Mouse (Mus musculus) hindbrain, embryonic 16.5 days (tissue): Measurements from ENCODE around the gene Gp1ba. TPM values are rescaled to one million over a fixed set of nuclear protein-coding genes. Genes with fewer than 3 reads are reported as not detected.

Experiments used
- ATAC-seq: fragments of 200-750 bp; cut with Nextera tagmentation; 2 replicates; pipeline ENCODE4 v1.8.0; 2017; ENCODE audit warnings: moderate TSS enrichment, moderate library complexity
- H3K27ac ChIP-seq: fragments of 300-500 bp; sonication (generic); 2 replicates; pipeline ENCODE4 v1.5.1; 2014; ENCODE audit warnings: low read depth, mild to moderate bottlenecking, control low read depth, low read length, moderate library complexity
- H3K27me3 ChIP-seq: fragments of 300-500 bp; sonication (generic); replicated peaks from 2 replicates; pipeline ENCODE4 v1.6.1; 2014; ENCODE audit warnings: low read length; ENCODE audit not compliant: control insufficient read depth, insufficient read depth
- H3K36me3 ChIP-seq: fragments of 300-500 bp; sonication (generic); 2 replicates; pipeline ENCODE4 v1.6.1; 2014; ENCODE audit warnings: mild to moderate bottlenecking, low read length, moderate library complexity, mixed read lengths; ENCODE audit not compliant: control insufficient read depth, insufficient read depth
- H3K4me1 ChIP-seq: fragments of 300-500 bp; sonication (generic); 2 replicates; pipeline ENCODE4 v1.6.1; 2014; ENCODE audit warnings: low read depth, low read length; ENCODE audit not compliant: control insufficient read depth, insufficient read depth
- H3K4me2 ChIP-seq: fragments of 300-500 bp; sonication (generic); 2 replicates; pipeline ENCODE4 v1.6.1; 2014; ENCODE audit warnings: mild to moderate bottlenecking, low read length, control low read depth, moderate library complexity
- H3K4me3 ChIP-seq: fragments of 300-500 bp; sonication (generic); 2 replicates; pipeline ENCODE4 v1.5.1; 2014; ENCODE audit warnings: mild to moderate bottlenecking, low read length, control low read depth, moderate library complexity
- H3K9ac ChIP-seq: fragments of 300-500 bp; sonication (generic); 2 replicates; pipeline ENCODE4 v1.6.1; 2014; ENCODE audit warnings: low read depth, mild to moderate bottlenecking, control low read depth, low read length, moderate library complexity
- H3K9me3 ChIP-seq: fragments of 300-500 bp; sonication (generic); 2 replicates; pipeline ENCODE4 v1.6.1; 2014; ENCODE audit warnings: mild to moderate bottlenecking, low read length, moderate library complexity; ENCODE audit not compliant: control insufficient read depth
- WGBS: fragments of 180-500 bp; shearing (Covaris S2); extraction: QIAGEN DNeasy Blood & Tissue Kit; methylation state at CpG from one replicate; pipeline ENCODE4 v1.1.7; 2014; 5-methylcytosine and 5-hydroxymethylcytosine counted together
- polyA plus RNA-seq: library from polyadenylated mRNA; unstranded; fragments of >200 nt; fragmentation: Nextera tagmentation; extraction: Ambion mirVana; gene quantifications from 2 replicates; pipeline ENCODE4 v1.2.1, GENCODE M21; 2015

Gp1ba gene
- polyA plus RNA-seq, 1 experiment from 2014 or later, result 0.29 TPM

DNA sequence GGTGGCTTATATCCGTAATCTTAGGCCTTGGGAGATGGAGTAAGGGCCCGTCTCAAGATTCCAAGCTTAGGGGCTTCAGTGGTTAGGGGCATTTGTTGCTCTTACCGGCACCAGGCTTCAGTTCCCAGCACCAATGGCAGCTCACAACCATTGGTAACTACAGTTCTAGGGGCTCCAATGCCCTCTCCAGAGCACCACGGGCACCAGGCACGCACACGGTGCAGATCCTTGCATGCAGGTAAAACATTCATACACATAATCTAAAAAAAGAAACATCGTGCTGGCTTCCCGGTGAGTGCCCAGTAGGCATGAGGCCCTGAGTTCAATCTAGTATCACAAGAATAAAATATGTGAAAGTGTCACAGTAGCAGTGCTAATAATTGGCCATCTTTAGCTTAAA is 24.2 kb downstream of the Gp1ba start:
- Histone ChIP-seq H3K27me3 (no peaks in the 10 kb centered on the region), H3K4me3 (no peak overlapping the region), H3K4me2 (no peak overlapping the region), H3K9ac (no peak overlapping the region), H3K4me1 (peaks cover 6% of the 10 kb centered on the region), H3K36me3 (peaks cover 18% of the 10 kb centered on the region), H3K27ac (no peak overlapping the region), H3K9me3 (no peaks in the 10 kb centered on the region)
- 93% methylated on average over 8 of the region's 8 CpGs for WGBS
- no peak for ATAC-seq

DNA sequence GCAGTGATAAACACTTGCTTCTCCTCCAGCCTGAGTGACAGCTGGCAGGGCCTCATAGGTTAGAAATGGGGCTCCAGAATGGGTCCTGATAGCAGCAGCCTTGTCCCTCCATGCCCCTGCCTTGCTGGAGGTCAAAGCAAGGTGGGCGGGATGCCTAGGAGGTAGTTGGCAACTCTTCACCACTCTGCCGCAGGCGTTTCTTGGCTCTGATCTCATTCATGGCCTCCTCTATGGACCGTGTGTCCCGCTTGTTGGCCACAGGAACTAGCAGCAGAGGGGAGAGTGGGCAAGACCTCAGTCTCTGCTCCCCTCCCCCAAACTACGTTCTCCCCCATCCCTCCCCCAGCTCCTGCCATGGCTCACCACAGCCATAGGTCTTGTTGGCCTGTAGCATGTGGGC is 25.0 kb downstream of the Gp1ba start:
- H3K27ac ChIP-seq, result no peak overlapping the region
- no peak overlapping the region for H3K4me2 ChIP-seq
- WGBS, result 91% methylated on average over 6 of the region's 6 CpGs
- peaks cover 7% of the 10 kb centered on the region for H3K4me1 ChIP-seq
- no peaks in the 10 kb centered on the region for H3K9me3 ChIP-seq
- H3K4me3 ChIP-seq, result no peak overlapping the region
- H3K36me3 ChIP-seq, result peaks cover 18% of the 10 kb centered on the region
- ATAC-seq, result no peak
- no peak overlapping the region for H3K9ac ChIP-seq
- no peaks in the 10 kb centered on the region for H3K27me3 ChIP-seq

DNA sequence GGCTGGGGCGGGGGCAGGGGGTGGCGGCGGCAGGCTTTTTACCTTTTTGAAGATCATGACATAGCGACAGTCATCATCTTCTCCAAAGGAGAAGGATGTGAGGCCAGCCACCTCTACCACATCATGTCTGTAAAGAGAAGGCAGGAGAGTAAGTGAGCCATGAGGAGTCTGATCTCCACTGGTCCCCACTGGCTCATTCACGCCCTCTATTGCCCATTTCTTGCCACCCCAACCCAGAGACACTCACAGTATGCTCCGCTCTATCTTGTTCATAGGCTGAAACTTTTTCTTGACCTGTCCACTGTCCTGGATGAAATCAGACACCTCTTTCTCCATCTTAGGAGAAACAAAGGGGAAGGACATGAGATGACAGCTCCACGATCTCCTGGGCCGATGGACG is 25.8 kb downstream of the Gp1ba start:
- H3K27ac ChIP-seq, result no peak overlapping the region
- H3K4me3 ChIP-seq, result no peak overlapping the region
- H3K4me1 ChIP-seq, result peaks cover 7% of the 10 kb centered on the region
- H3K9ac ChIP-seq, result no peak overlapping the region
- H3K4me2 ChIP-seq, result no peak overlapping the region
- no peak for ATAC-seq
- H3K36me3 ChIP-seq, result peaks cover 18% of the 10 kb centered on the region
- H3K27me3 ChIP-seq, result no peaks in the 10 kb centered on the region
- WGBS, result 93% methylated on average over 9 of the region's 9 CpGs
- H3K9me3 ChIP-seq, result no peaks in the 10 kb centered on the region

DNA sequence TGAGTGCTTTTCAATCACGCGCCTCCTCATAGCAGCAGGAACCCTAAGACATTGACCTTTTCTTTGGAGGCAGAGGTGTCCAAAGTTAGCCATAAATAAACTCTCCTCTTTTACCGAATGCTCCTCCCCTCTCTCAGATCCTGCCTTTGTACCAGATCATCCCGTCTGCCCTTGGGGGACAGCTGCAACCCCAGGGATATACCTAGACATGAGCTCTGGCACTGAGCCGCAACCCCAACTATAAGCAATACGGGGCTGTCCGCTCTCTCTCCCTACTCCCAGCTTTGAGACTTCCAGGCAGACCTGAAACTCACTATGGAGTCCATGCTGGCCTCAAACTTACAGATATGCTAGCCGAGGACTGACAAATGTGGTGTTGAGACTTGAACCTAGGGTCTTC is 27.8 kb downstream of the Gp1ba start:
- peaks cover 18% of the 10 kb centered on the region for H3K36me3 ChIP-seq
- no peak overlapping the region for H3K9ac ChIP-seq
- 94% methylated on average over 8 of the region's 8 CpGs for WGBS
- H3K9me3 ChIP-seq, result no peaks in the 10 kb centered on the region
- H3K4me2 ChIP-seq, result no peak overlapping the region
- no peaks in the 10 kb centered on the region for H3K27me3 ChIP-seq
- H3K27ac ChIP-seq, result no peak overlapping the region
- no peak for ATAC-seq
- peaks cover 18% of the 10 kb centered on the region for H3K4me1 ChIP-seq
- H3K4me3 ChIP-seq, result no peak overlapping the region

DNA sequence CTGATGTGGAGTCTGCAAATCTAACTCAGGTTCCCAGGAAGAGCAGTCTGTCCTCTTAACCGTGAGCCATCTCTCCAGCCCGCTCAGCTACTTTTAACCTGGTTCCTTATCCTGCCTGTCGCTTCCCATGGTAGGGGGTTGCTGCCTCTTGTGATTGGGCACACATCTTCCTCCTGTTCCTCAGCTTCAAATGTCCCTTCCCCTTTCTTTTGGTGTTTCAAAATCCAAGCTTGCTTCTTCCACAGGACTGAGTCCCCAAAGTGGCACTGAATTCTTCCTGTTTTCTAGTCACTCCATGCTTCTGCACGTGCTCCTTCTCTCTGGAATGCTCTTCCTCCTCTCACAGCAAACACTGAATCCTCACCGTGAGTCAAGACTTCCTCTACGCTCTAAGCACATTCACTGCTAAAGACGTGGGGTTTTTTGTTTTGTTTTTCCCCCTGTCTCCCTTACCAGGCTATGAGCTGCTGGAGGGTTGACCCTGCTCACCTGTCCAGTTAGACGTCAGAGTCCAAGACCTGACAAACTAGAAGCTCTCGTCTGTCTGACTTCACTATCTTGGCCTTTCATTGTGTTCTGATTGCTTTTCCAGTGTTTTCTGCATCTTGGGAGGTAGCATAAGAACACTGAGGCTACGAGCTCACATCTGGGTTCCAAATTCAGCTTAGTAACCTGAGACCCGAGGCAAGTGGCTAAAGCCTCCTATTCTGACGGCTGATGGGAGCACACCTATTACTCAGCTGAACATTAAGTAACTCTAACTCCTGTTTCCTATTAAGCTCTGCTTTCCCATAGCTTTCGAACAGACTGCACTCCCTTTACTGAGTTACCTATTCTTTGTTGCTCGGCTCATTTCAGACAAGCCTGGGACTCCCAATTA is 28.6 kb downstream of the Gp1ba start:
- no peak for ATAC-seq
- Histone ChIP-seq H3K4me3 (peak overlapping the region; percentile 64), H3K27ac (no peak overlapping the region; the same call in 1 of the 2 replicates)

DNA sequence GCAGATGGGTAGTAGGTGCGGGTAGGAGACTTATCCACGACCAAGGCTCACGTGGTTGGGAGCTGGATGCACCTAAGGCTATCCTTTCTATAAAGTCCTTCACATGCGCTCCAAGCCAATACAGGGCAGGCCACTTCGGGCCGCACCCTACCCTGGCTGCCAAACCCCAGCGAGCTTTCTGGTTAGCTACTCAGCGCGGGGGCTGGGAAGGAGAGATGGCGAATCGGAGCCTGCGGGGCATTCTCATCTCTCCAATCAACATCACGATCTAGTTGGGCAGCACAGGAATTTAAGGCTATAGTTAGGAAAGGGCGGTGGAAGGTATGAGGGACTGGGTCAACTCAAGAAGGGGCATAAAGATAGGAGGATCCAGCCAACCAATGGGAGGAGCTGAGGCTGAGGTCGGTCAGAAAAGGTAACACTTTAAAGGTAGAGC is 29.4 kb downstream of the Gp1ba start:
- peak overlapping the region; percentile 64 for H3K4me3 ChIP-seq
- H3K4me1 ChIP-seq, result peaks cover 18% of the 10 kb centered on the region
- peak overlapping the region; percentile 88 for H3K27ac ChIP-seq
- peak overlapping the region; percentile 94 for H3K4me2 ChIP-seq
- ATAC-seq, result no peak
- H3K36me3 ChIP-seq, result peaks cover 11% of the 10 kb centered on the region
- WGBS, result under 1% methylated on average over 15 of the region's 15 CpGs
- H3K27me3 ChIP-seq, result no peaks in the 10 kb centered on the region
- no peaks in the 10 kb centered on the region for H3K9me3 ChIP-seq
- H3K9ac ChIP-seq, result peak overlapping the region; percentile 72

More for the DNA sequence above, 28.6 kb downstream of the Gp1ba start:
- 80% methylated on average over 14 of the region's 14 CpGs for WGBS
- no peaks in the 10 kb centered on the region for H3K27me3 ChIP-seq
- no peaks in the 10 kb centered on the region for H3K9me3 ChIP-seq
- H3K4me1 ChIP-seq, result peaks cover 18% of the 10 kb centered on the region
- no peak overlapping the region; the same call in 1 of the 2 replicates for H3K9ac ChIP-seq
- peak overlapping the region; percentile 94 for H3K4me2 ChIP-seq
- peaks cover 13% of the 10 kb centered on the region for H3K36me3 ChIP-seq

DNA sequence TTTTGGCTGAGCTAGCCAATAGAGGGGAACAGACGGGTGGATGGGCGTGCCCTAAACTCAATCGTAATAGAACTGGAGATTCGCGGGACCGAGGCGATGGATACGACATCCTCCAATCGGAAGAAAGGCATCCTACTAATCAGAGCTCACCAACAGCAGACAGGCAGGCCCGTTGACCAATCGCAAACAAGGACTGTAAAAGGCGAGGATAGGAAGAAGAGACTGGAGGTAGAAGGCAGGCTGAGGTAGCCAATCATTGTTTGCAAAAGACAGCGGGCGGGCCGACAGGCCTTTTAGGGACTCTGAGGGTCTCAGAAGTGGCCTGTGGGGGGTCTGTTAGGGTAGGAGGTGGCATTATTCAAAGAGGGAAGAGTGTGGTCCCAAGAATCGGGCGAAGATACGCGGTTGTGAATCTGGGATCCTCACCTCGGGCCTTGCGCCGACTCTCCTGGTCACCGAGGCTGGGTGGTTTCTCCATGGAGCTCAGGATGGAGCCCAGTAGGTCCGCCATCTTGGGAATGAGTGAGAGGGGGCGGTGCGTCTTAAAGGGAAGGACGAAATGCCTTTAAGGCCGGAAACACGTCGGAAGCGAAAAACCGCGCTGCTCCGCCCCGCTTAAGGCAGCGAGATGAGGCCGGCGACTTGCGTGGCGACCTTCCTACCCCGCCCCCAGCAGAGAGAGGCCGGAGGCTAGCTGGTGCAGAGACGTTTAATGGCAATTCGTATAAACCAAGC is 30.0 kb downstream of the Gp1ba start, which contains the start of gene Spag7:
TSS of gene Spag7 (minus strand) at position 646 of the 735 bp plus-strand sequence.
- Histone ChIP-seq H3K4me1 (peaks cover 18% of the 10 kb centered on the region), H3K4me2 (peak within 1 kb of the TSS; percentile 94), H3K36me3 (peaks cover 11% of the 10 kb centered on the region), H3K4me3 (peak within 1 kb of the TSS; percentile 64), H3K9me3 (no peaks in the 10 kb centered on the region), H3K9ac (peak within 1 kb of the TSS; percentile 79), H3K27ac (peak within 1 kb of the TSS; percentile 97), H3K27me3 (no peaks in the 10 kb centered on the region)
- WGBS, result 0% methylated on average over 44 of the region's 44 CpGs
- ATAC-seq, result peak; percentile 96

DNA sequence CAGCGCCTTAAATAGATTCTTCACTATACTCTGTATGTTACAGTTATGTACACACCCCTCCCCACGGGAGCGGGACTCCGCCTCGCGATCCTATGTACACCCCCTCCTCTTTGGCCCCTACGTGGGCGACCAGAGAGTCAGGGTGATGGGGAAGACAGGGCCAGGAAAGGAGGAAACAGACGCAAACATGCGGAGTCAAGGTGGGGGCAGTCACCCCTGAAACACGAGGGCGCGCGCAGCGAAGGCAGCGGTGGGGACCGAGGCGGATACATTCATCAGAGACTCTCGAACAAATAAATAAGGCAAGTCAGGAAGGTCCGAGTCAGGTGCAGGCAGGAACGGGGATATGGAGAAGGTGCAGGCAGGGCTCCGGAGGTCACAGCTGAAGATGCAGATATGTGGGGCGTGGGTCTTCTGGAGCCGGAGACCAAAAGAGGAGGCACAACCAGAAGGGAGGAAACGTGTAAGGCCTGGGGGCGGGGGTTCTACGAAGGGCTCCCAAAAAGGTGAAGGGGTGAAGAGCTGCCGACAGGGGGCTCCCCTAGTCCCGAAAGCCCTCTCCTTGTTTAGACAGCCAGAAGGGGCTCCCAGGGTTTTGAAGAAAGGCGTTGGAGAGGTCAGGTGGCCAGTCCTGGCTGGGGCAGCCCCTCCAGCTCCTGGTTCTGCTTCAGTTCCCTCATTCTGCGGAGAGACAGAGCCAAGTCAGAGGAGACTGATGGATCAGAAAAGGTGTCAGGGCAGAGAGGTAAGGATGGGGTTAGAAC is 30.8 kb downstream of the Gp1ba start:
- under 1% methylated on average over 31 of the region's 31 CpGs for WGBS
- H3K4me1 ChIP-seq, result peaks cover 18% of the 10 kb centered on the region
- peak overlapping the region; percentile 86 for H3K4me2 ChIP-seq
- peak overlapping the region; percentile 79 for H3K9ac ChIP-seq
- no peaks in the 10 kb centered on the region for H3K27me3 ChIP-seq
- H3K4me3 ChIP-seq, result peak overlapping the region; percentile 64
- H3K27ac ChIP-seq, result peak overlapping the region; percentile 97
- peaks cover 7% of the 10 kb centered on the region; the same call in 1 of the 2 replicates for H3K36me3 ChIP-seq
- no peaks in the 10 kb centered on the region for H3K9me3 ChIP-seq
- ATAC-seq, result peak; percentile 38
